Mouse (Mus musculus) lung, postnatal 0 days (tissue): Measurements from ENCODE around the gene Foxk1. TPM values are rescaled to one million over a fixed set of nuclear protein-coding genes. Genes with fewer than 3 reads are reported as not detected.

Experiments
- ATAC-seq: fragments of 200-750 bp; cut with Nextera tagmentation; 2 replicates; pipeline ENCODE4 v1.8.0; 2017; ENCODE audit warnings: moderate library complexity
- DNase-seq: peaks from one replicate; pipeline ENCODE4 v3.0.0-alpha.2; 2016; ENCODE audit warnings: low spot score
- H3K27ac ChIP-seq: fragments of 300-500 bp; sonication (generic); 2 replicates; pipeline ENCODE4 v1.5.1; 2014; ENCODE audit warnings: antibody characterized with exemption, mild to moderate bottlenecking, low read length, mixed read lengths
- H3K27me3 ChIP-seq: fragments of 300-500 bp; sonication (generic); replicated peaks from 2 replicates; pipeline ENCODE4 v1.6.1; 2014; ENCODE audit warnings: low read length, mixed read lengths; ENCODE audit not compliant: insufficient read depth
- H3K36me3 ChIP-seq: fragments of 300-500 bp; sonication (generic); 2 replicates; pipeline ENCODE4 v1.6.1; 2014; ENCODE audit warnings: low read length, mixed read lengths; ENCODE audit not compliant: insufficient read depth
- H3K4me1 ChIP-seq: fragments of 300-500 bp; sonication (generic); 2 replicates; pipeline ENCODE4 v1.6.1; 2014; ENCODE audit warnings: antibody characterized with exemption, low read depth, low read length, mixed read lengths; ENCODE audit not compliant: insufficient read depth
- H3K4me2 ChIP-seq: fragments of 300-500 bp; sonication (generic); replicated peaks from 2 replicates; pipeline ENCODE4 v1.6.1; 2014; ENCODE audit warnings: low read depth, mild to moderate bottlenecking, low read length, moderate library complexity, mixed read lengths
- H3K4me3 ChIP-seq: fragments of 300-500 bp; sonication (generic); 2 replicates; pipeline ENCODE4 v1.5.1; 2014; ENCODE audit warnings: low read depth, low read length
- H3K9ac ChIP-seq: fragments of 300-500 bp; sonication (generic); replicated peaks from 2 replicates; pipeline ENCODE4 v1.6.1; 2014; ENCODE audit warnings: low read depth, mild to moderate bottlenecking
- H3K9me3 ChIP-seq: fragments of 300-500 bp; sonication (generic); 2 replicates; pipeline ENCODE4 v1.6.1; 2016; ENCODE audit warnings: low read length, mixed read lengths
- CTCF ChIP-seq: IDR thresholded peaks from 2 replicates; pipeline ENCODE4 v1.5.1; 2016; ENCODE audit warnings: antibody characterized with exemption, mild to moderate bottlenecking
- EP300 ChIP-seq: IDR thresholded peaks from 2 replicates; pipeline ENCODE4 v1.6.1; 2016; ENCODE audit warnings: antibody characterized with exemption, mild to moderate bottlenecking, control low read depth
- WGBS: fragments of 180-500 bp; shearing (Covaris S2); extraction: QIAGEN DNeasy Blood & Tissue Kit; methylation state at CpG from one replicate; pipeline ENCODE4 v1.1.7; 2014; 5-methylcytosine and 5-hydroxymethylcytosine counted together
- polyA plus RNA-seq: library from polyadenylated mRNA; unstranded; fragments of >200 nt; fragmentation: Nextera tagmentation; extraction: Ambion mirVana; gene quantifications from 2 replicates; pipeline ENCODE4 v1.2.1, GENCODE M21; 2015

The Foxk1 gene
- polyA plus RNA-seq, 1 experiment from 2014 or later = 4.3 TPM

DNA sequence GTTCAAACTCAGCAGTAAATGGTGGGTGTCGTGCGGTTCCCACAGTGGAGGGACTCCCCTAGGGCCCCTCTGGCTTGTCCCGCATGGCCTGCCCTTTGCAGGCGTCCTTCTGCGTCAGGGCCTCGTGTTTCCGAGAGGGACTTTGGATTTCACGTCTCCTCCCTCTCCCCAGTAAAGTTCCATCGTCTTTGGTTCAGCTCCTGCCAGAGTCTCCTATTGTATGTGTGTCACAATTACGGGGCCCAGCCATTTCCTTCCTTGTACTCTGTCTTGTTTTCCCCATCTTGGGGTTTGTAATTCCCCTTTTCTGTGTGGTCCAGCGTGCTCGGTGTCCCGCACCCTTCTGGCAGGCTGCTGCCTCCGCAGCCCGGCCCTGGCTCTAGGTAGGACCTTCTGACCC lies 42.2 kb downstream of the Foxk1 start:
- ATAC-seq (no peak), DNase-seq (peak; percentile 44)
- H3K4me3 ChIP-seq = no peak overlapping the region
- H3K4me2 ChIP-seq = no peak overlapping the region
- H3K9ac ChIP-seq = no peak overlapping the region
- H3K36me3 ChIP-seq = no peaks in the 10 kb centered on the region
- no peaks in the 10 kb centered on the region for H3K9me3 ChIP-seq
- WGBS = 57% methylated on average over 15 of the region's 15 CpGs
- no peaks in the 10 kb centered on the region for H3K27me3 ChIP-seq
- no peak overlapping the region for H3K27ac ChIP-seq
- H3K4me1 ChIP-seq = peaks cover 18% of the 10 kb centered on the region
- TF ChIP-seq EP300 (no peak), CTCF (no peak)

DNA sequence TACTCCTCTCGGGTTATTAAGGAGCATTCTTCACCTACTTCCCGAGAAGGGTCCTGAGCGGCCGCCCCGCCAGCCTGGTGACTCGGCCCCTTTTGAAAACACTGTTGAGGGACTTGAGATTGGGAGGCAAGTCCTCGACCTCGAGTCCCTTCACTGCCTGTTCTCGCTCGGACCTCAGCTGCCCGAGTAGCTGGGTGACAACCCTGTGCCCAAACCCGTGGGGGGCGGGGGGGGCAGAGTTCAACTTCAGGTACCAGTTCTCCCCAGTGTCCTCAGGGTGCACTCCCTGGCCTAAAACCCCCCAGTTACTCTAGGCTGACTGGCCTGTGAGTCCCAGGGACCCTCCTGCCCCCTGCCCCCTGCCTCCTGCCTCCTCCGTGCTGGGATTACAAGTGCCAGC lies 42.7 kb downstream of the Foxk1 start:
- ATAC-seq (no peak), DNase-seq (no peak)
- H3K4me1 ChIP-seq = peaks cover 18% of the 10 kb centered on the region
- no peak overlapping the region; the same call in 1 of the 2 replicates for H3K27ac ChIP-seq
- H3K27me3 ChIP-seq = no peaks in the 10 kb centered on the region
- H3K9me3 ChIP-seq = no peaks in the 10 kb centered on the region
- TF ChIP-seq CTCF (no peak), EP300 (no peak)
- WGBS = 42% methylated on average over 14 of the region's 14 CpGs
- no peak overlapping the region for H3K4me3 ChIP-seq
- no peaks in the 10 kb centered on the region for H3K36me3 ChIP-seq
- H3K9ac ChIP-seq = no peak overlapping the region
- no peak overlapping the region; the same call in 1 of the 2 replicates for H3K4me2 ChIP-seq

DNA sequence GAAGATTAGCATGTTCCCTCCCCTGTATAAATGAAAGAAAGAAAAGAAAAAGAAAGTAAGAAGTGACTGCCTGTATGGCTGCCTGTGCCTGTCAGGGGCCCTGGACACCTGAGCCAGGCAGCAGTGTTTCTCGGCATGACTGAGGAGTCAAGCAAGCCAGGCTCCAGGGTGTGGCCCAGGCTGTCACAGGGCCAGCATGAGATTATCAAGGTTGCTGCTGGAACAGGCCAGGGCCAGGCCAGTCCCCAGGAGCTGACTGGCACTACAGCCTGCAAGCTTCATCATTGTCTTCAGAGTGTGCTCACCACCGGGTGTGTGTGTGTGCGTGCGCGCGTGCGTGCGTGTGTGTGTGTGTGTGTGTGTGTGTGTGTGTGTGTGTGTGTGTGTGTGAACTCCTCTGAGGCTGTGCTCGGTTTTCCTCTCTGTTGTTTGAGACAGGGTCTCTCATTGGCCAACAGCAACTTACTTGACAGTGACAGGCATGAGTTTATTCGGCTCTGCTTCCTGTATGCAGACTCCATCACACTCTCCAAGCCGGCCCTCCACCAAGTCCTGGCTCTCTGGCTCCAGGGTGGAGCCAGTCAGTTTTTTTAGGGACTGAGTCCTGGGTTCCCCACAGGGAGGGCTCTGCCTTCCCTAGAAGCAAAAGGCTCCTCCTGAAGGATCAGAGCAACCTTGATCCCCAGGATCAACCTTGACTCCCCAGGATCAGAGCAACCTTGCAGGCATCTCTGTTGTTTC lies 43.7 kb downstream of the Foxk1 start:
- TF ChIP-seq CTCF (no peak), EP300 (no peak)
- WGBS = 29% methylated on average over 5 of the region's 11 CpGs
- ATAC-seq = no peak
- no peaks in the 10 kb centered on the region for H3K9me3 ChIP-seq
- 0 out of 2 replicates have a peak overlapping the region, but pooled peaks have one; percentile 32 for H3K27ac ChIP-seq
- peaks cover 11% of the 10 kb centered on the region for H3K4me1 ChIP-seq
- H3K4me2 ChIP-seq = no peak overlapping the region; the same call in 1 of the 2 replicates
- no peak overlapping the region for H3K9ac ChIP-seq
- DNase-seq = no peak
- no peaks in the 10 kb centered on the region for H3K36me3 ChIP-seq
- no peaks in the 10 kb centered on the region for H3K27me3 ChIP-seq
- H3K4me3 ChIP-seq = no peak overlapping the region

GRCm38 (mm10) chr5:142445709-142446108 lies 44.4 kb downstream of the Foxk1 start:
- Histone ChIP-seq H3K36me3 (no peaks in the 10 kb centered on the region), H3K9me3 (no peaks in the 10 kb centered on the region), H3K4me3 (no peak overlapping the region), H3K4me1 (peaks cover 9% of the 10 kb centered on the region), H3K27me3 (no peaks in the 10 kb centered on the region), H3K9ac (no peak overlapping the region), H3K4me2 (no peak overlapping the region), H3K27ac (no peak overlapping the region)
- ATAC-seq (no peak), DNase-seq (peak; percentile 44)
- TF ChIP-seq CTCF (no peak), EP300 (no peak)
- WGBS = 51% methylated on average over 8 of the region's 8 CpGs

DNA sequence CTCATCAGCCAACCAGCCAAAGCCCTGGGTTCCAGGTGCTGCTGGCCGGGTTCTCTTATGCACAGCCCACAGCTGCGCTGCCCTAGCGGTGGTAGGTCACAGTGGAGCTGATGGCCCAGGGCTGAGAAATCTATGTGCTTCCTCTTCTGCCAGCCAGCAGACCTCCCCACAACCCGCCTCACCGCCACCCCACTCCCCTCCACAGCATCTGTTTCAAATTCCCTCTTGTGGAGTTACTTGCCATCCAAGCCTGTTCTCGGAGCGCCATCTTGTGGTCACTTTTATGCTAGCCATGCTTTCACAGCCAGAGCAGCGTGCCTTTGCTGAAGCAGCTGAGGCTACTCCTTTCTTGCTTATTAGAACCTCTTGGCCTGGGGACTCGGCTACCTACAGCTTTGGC lies 46.8 kb downstream of the Foxk1 start:
- H3K9me3 ChIP-seq = no peaks in the 10 kb centered on the region
- H3K36me3 ChIP-seq = peaks cover 4% of the 10 kb centered on the region; the same call in 1 of the 2 replicates
- no peaks in the 10 kb centered on the region for H3K27me3 ChIP-seq
- H3K27ac ChIP-seq = 0 out of 2 replicates have a peak overlapping the region, but pooled peaks have one; percentile 26
- TF ChIP-seq CTCF (peak; percentile 98), EP300 (no peak)
- H3K4me2 ChIP-seq = no peak overlapping the region
- H3K9ac ChIP-seq = no peak overlapping the region
- peaks cover 9% of the 10 kb centered on the region; the same call in 1 of the 2 replicates for H3K4me1 ChIP-seq
- ATAC-seq = peak; percentile 65
- DNase-seq = peak; percentile 93
- no peak overlapping the region for H3K4me3 ChIP-seq
- 6% methylated on average over 9 of the region's 9 CpGs for WGBS

DNA sequence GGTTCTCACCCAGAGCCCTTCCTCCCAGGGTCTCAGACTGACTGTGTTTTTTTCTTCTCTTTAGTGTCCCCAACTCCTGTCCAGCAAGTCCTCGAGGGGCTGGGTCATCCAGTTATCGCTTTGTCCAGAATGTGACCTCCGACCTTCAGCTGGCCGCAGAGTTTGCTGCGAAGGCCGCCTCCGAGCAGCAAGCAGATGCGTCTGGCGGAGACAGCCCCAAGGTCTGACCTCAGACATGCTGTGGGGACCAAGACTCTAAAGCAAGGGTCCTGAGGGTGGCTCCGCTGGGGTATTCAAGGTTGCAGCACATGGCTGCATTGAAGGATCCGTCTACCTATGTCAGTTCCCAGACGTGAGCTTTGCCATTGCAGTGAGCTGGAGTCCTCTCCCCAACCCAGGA lies 47.3 kb downstream of the Foxk1 start:
- H3K9me3 ChIP-seq = no peaks in the 10 kb centered on the region
- peaks cover 9% of the 10 kb centered on the region; the same call in 1 of the 2 replicates for H3K4me1 ChIP-seq
- H3K36me3 ChIP-seq = peaks cover 7% of the 10 kb centered on the region
- no peak for ATAC-seq
- H3K4me3 ChIP-seq = no peak overlapping the region
- no peak overlapping the region for H3K27ac ChIP-seq
- no peak overlapping the region for H3K9ac ChIP-seq
- DNase-seq = no peak
- TF ChIP-seq CTCF (no peak), EP300 (no peak)
- no peak overlapping the region for H3K4me2 ChIP-seq
- WGBS = 59% methylated on average over 12 of the region's 12 CpGs
- no peaks in the 10 kb centered on the region for H3K27me3 ChIP-seq
